Mouse (Mus musculus) right cerebral cortex, postnatal 4 days (tissue): ENCODE measurements around the gene Pmf1.
"Not testable (repeated sequence)": the region's sequence is repeated elsewhere in the genome, so short reads cannot be mapped to it uniquely, and the experiment has no call there.

Experiments
- DNase-seq: peaks from one replicate; pipeline ENCODE4 v3.0.0-alpha.2; 2022

The Pmf1 gene

DNA sequence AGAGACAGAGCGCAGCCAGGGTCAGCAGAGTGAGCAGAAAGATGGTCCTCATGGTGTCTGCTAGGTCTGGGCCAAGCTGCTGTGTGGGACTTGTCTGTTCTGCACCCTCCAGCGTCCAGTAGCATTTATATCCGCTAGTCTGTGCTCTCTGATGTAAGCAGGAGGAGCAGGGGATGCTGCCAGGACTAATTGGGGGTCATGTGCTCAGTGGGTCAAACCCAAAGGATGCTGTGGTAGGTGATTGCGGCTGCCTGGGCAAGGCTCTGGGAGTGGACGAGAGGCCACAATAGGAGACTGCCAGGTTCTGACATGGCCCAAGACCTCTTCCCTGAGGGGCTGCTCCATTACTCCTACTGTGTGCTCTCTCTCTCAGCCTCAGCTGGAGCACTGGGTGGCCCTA, 25.8 kb downstream of the Pmf1 start, which contains the start of gene Bglap:
Bglap (minus strand) TSS at position 101 of the 400 bp plus-strand sequence.
- no peak for DNase-seq

DNA sequence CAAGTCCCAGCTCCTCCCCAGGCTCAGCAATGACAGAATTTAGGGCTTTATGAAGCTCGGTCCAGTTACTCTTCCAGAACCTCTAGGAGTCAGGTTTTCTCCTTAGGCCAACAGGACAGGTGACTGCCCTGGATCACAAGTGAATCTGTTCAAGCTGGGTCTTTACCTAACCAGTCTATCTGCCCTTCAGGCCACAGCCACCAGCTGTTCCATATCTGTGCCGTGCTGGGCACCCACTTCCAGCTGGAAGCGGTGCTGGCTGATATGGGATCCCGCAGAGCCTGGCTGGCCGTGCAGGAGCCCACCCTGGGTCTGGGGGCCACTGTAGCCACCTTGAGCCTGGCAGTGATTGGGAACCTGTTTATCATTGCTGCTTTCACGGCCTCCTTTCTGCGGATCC, 27.7 kb downstream of the Pmf1 start:
- not testable (repeated sequence) for DNase-seq

DNA sequence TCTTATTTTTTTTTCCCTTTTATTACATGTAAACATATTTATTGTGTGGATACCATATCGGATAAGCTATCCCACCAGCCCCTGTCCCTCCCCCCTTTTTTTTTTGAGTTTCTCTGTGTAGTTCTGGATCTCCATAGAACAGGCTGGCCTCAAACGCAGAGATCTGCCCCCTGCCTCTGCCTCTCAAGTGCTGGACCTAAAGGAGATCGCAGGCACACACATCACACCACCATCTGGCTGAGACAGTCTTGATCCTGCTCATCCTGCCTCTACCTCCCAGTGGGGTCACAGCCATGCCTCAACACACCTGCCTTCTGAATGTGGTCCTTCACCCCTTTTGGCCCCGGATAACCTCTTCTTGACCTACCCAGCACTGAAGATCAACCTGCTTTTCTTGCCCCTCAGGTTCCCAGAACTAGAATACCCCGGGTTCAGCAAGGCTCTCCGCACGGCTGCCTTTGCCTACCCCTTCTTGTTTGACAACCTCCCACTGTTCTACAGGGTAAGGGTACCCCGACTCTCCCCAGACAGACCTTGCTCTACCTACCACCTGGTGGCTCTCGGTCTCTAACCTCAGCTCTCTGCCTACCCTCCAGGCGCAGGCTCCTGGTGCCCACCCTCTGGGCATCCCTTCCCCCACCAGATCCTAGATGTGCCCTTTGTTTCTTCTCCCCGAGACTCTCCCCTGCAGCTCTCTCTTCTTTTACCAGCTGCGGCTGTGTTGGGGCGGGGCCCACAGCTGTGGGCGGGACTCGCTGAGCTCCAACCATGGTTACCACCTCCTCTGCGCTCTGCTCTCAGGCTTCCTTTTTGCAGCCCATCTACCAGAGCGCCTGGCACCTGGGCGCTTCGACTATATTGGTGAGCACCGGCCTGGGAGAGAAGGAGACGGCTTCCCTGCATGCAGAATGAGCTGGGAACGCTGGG, 28.5 kb downstream of the Pmf1 start:
- DNase-seq, result not testable (repeated sequence)

DNA sequence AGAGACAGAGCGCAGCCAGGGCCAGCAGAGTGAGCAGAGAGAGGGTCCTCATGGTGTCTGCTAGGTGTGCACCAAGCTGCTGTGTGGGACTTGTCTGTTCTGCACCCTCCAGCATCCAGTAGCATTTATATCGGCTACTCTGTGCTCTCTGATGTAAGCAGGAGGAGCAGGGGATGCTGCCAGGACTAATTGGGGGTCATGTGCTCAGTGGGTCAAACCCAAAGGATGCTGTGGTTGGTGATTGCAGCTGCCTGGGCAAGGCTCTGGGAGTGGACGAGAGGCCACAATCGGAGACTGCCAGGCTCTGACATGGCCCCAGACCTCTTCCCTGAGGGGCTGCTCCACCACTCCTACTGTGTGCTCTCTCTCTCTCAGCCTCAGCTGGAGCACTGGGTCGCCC, 31.5 kb downstream of the Pmf1 start, which contains the start of gene Bglap2:
Bglap2 (minus strand) TSS at position 101 of the 400 bp plus-strand sequence.
- DNase-seq, result not testable (repeated sequence)

DNA sequence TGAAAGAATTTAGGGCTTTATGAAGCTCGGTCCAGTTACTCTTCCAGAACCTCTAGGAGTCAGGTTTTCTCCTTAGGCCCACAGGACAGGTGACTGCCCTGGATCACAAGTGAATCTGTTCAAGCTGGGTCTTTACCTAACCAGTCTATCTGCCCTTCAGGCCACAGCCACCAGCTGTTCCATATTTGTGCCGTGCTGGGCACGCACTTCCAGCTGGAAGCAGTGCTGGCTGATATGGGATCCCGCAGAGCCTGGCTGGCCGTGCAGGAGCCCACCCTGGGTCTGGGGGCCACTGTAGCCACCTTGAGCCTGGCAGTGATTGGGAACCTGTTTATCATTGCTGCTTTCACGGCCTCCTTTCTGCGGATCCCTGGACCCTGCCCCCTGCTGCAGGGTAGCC, 33.5 kb downstream of the Pmf1 start:
- DNase-seq, result not testable (repeated sequence)

DNA sequence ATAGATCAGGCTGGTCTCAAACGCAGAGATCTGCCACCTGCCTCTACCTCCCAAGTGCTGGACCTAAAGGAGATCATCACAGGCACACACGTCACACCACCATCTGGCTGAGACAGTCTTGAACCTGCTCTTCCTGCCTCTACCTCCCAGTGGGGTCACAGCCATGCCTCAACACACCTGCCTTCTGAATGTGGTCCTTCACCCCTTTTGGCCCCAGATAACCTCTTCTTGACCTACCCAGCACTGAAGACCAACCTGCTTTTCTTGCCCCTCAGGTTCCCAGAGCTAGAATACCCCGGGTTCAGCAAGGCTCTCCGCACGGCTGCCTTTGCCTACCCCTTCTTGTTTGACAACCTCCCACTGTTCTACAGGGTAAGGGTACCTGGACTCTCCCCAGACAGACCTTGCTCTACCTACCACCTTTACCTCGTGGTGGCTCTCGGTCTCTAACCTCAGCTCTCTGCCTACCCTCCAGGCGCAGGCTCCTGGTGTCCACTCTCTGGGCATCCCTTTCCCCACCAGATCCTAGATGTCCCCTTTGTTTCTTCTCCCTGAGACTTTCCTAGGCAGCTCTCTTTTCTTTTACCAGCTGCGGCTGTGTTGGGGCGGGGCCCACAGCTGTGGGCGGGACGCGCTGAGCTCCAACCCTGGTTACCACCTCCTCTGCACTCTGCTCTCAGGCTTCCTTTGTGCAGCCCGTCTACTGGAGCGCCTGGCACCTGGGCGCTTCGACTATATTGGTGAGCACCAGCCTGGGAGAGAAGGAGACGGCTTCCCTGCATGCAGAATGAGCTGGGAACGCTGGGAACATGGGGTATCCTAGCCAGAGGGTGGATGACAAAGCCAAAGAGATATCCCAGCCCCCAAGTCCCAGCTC, 34.1 kb downstream of the Pmf1 start:
- not testable (repeated sequence) for DNase-seq

DNA sequence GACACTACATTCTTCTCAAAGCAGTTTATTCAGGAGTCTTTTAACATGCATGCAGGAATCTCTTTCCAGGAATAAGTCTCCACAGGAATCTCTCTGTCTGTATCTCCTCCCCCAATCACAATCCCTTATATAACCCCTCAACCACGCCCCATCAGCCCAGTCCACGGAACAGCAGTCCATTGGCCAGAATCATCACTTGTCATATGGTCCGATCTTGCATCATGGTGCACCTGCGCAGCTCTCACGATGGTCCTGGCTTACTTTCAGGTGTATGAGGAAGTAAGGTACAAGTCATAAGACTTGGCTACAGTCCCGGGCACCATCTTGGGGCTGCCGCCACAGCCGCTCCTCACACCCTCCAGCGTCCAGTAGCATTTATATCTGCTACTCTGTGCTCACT, 37.5 kb downstream of the Pmf1 start, which contains the start of gene Bglap3:
Bglap3 (minus strand) TSS at position 101 of the 400 bp plus-strand sequence.
- not testable (repeated sequence) for DNase-seq

DNA sequence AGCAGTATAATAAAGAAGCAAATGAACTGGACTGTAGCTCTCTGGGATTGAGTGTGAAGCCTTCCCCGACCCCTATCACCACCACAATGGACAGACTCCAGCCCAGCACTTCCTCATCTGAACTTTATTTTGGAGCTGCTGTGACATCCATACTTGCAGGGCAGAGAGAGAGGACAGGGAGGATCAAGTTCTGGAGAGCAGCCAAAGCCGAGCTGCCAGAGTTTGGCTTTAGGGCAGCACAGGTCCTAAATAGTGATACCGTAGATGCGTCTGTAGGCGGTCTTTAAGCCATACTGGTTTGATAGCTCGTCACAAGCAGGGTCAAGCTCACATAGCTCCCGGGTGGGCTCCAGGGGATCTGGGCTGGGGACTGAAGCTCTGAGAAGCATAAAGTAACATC, 41.6 kb downstream of the Pmf1 start:
- DNase-seq, result not testable (repeated sequence)

DNA sequence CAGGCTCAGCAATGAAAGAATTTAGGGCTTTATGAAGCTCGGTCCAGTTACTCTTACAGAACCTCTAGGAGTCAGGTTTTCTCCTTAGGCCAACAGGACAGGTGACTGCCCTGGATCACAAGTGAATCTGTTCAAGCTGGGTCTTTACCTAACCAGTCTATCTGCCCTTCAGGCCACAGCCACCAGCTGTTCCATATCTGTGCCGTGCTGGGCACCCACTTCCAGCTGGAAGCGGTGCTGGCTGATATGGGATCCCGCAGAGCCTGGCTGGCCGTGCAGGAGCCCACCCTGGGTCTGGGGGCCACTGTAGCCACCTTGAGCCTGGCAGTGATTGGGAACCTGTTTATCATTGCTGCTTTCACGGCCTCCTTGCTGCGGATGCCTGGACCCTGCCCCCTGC, 42.6 kb downstream of the Pmf1 start:
- not testable (repeated sequence) for DNase-seq

DNA sequence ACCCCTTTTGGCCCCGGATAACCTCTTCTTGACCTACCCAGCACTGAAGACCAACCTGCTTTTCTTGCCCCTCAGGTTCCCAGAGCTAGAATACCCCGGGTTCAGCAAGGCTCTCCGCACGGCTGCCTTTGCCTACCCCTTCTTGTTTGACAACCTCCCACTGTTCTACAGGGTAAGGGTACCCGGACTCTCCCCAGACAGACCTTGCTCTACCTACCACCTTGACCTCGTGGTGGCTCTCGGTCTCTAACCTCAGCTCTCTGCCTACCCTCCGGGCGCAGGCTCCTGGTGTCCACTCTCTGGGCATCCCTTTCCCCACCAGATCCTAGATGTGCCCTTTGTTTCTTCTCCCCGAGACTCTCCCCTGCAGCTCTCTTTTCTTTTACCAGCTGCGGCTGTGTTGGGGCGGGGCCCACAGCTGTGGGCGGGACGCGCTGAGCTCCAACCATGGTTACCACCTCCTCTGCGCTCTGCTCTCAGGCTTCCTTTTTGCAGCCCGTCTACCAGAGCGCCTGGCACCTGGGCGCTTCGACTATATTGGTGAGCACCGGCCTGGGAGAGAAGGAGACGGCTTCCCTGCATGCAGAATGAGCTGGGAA, 43.2 kb downstream of the Pmf1 start:
- peak; percentile 37 for DNase-seq

DNA sequence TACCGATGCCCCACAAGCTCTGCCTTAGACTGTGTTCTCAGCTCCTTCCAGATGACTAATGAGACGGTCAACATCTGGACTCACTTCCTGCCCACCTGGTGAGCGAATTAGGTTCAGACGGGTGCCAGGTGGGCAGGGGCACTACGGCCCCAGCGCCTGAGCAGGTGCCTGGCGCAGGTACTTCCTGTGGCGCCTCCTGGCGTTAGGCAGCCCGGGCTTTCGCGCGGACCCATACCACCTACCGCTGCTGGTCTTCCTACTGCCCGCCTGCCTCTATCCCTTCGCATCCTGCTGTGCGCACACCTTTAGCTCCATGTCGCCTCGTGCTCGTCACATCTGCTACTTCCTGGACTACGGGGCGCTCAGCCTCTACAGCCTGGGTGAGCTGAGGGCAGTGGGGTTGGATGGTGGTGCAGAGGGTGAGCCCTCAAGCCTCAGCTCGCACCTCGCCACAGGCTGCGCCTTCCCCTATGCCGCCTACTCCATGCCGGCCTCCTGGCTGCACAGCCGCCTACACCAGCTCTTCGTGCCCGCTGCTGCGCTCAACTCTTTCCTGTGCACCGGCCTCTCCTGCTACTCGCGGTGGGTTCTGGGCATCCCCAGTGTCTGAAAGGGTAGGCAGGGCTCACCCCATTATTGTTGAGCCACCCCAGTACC, 44.3 kb downstream of the Pmf1 start:
- no peak for DNase-seq

DNA sequence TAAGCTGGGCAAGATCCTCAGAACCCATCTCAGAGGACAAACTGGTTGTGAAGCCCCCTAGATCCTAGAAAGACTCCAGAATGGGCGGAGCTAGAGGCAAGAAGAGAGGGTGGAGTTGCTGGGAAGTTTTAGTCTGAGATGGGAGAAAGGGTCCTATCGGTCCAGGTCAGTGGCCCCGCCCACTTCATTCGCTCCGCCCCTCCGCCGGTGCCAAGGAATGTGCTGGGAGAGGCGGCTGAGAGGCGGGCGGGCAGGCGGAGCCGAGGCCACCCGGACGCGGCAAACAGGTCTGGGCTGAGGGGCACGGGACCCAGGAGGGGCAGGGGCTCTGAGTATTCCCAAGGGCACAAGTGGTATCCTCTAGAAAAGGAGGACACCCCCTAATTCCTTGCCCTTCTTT, 45.8 kb downstream of the Pmf1 start, which contains the start of gene Paqr6:
Paqr6 (plus strand) TSS at position 248 of the 400 bp plus-strand sequence.
- DNase-seq, result peak; percentile 56

DNA sequence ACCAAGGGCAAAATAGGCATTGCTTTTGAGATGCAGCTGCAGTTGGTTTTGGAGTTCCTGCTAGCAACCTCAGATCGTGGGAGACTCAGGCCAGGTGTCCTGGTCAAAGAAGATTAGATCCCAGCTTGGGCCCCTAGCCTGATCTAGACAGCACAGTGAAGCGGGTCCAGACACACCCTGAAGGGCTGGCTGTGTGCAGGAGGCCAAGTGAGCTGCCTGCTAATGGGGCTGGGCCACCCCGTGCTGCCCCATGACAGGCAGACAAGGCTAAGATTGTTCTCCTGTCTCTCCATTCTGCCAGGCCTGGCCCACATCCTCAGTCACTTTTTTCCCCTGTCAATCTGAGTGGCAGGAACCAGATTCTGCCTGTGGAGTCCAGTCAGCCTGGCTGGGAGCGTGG, 46.4 kb downstream of the Pmf1 start:
- no peak for DNase-seq

DNA sequence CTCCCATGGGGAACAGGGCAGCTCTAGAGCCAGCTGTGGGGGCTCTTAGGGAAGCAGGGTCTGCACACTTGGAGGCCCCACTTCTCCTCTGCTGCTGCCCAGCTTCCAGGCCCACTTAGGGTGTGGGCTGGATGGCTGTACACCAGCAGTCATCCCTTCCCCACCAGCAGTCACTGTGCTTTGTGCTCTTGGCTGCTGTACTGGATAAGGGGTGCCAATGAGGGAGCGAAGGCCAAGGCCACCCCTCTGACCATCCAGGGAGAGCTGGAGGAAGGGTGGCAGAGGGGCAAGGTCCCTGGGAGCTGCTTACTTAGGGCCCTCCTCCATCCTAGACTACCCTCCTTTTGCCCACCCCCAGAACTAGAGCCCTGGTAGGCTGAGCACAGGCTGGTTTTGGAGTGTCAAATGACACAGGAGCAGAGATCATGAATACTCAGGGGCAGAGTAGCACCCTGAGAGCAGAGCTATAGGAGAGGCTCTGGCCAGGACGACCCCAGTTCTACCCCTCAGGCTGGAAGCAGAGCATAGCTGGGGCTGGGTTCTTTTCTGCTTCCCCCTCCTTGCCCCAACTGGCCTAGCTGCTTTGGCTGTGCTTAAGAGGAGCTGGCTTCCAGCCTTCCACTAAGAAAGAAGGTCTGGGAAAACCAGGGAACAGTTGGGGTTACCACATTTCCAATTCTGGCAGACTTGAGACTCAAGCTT, 48.4 kb downstream of the Pmf1 start:
- no peak for DNase-seq

DNA sequence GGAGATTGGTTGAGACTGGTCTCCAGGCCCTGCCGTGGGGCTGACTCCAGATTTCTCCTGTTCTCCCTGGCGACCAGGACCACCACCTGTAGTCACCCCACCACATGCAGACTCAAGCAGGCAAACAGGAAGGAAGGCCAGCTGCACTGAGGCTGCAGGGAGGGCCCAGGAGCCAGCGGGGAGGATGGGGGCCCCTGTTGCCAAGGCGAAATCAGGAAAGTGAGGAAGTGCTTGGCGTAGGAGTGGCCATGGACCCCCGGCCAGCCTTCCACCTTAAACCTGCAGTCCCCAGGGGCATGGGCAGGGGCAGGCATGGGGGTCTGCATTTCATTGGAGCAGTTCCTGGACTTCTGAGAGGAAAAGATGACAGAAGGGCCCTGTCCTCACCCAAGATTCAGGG, 49.0 kb downstream of the Pmf1 start:
- no peak for DNase-seq

DNA sequence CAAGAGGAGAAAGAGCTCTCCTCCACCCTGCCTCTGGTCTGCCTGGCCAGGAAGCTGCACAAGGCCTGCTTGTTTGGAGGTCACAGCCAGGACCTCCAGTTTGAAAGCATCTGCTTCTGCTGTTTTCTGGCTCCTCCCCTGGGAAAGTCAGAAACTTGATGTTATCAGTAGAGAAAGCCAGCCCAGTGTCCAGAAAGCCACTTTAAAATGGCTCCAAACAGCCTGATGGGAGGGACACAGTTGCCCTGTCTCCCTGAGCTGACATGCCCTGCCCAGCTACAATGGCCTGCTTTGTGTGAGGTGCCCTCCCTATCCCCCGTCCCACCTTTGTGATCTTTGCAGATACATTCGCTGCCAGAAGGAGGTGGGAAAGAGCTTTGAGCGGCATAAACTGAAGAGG, 50.1 kb downstream of the Pmf1 start:
- no peak for DNase-seq

DNA sequence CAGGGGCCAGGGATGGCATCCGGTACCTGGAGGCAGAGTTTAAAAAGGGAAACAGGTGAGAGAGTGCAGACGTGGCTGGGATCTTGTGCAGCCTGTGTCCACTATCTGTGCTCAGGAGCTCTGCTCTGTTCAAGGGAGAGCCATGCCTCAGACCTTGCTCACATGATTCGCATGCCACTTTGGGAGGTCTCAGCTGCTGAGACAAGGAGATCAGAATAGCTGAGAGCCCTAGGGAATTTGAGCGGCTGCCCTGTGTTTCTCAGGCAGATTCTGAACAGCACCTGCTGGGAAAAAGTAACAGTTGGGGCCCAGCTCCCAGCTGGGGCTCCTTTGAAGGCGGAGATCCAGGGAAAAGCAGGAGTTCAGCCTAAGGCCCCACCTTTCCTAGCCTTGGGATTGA, 50.5 kb downstream of the Pmf1 start:
- no peak for DNase-seq

DNA sequence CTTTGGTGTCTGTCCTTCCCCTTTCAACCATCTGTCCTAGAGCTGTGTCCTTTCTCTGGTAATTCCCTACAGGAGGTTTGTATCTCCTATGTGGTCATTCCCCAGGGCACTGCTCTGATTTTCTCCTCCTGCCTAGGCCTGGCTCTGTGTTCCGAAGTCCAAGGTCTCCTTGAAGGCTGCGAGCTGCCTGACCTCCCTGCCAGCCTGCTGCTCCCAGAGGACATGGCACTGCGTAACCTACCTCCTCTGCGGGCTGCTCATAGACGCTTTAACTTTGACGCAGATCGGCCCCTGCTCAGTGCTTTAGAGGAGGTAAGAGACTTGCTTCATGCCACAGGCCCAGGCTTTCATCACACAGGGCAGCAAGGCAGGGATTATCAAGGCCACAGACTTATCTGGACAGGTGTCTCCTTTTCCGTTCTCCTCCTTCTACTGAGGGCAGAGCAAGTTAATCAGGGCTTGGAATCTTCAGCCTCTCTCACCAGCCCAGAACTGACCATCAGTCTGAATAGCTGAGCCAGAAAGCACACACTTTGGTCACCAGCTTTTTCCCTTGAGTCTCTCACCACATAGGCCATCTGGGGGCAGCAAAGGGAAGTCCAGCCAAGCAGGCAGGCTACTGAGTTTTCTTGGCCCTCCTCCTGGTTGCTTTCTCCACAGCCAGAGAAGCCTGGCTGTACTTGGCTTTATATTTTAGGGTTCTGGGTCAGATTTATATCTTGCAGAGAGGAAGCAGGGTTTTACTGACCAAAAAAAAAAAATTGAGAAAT, 55.5 kb downstream of the Pmf1 start:
- DNase-seq, result no peak

DNA sequence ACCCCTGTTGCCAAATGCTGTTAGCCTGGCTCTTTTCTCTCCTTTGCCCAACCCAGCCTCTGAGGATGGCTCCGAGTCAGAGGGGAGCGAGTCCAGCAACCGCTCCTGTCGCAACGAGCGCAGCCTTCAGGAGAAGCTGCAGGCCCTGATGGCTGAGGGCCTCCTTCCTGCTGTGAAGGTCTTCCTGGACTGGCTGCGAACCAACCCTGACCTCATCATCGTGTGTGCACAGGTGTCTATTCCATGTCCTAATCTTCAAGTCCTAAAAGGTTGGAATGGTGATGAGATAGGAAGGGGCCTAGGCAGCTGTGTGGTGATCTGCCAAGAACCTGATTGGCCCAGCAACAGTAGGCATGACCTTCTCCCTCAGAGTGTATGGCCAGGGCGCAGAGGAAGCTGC, 57.2 kb downstream of the Pmf1 start:
- DNase-seq, result no peak

DNA sequence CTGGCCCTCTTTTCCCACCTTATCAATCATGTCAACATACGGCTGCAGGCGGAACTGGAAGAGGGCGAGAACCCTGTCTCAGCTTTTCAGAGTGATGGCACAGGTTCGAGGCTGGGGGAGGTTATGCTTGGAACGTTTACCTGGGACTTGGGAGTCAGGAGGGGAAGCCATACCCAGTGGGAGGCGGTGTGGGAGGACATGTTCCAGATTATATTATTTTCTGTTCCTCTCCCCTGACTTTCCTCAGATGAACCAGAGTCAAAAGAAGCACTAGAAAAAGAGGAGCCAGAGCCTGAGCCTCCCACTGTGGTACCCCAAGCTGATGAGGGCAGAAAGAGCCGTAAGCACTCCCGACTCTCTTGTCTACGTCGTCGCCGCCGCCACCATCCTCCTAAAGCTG, 59.4 kb downstream of the Pmf1 start:
- DNase-seq, result no peak
